Mouse (Mus musculus) myocyte (in vitro differentiated cells): Measurements from ENCODE around the gene Adamts10.

Experiments used
- E2F4 ChIP-seq: IDR thresholded peaks from one replicate; pipeline ENCODE4 v1.6.1; 2011; ENCODE audit warnings: mild to moderate bottlenecking, control low read depth, moderate library complexity; ENCODE audit not compliant: insufficient read depth
- MAX ChIP-seq: IDR thresholded peaks from one replicate; pipeline ENCODE4 v1.6.1; 2011; ENCODE audit warnings: low read depth, mild to moderate bottlenecking, control low read depth
- MYOD1 ChIP-seq, 3 experiments: IDR thresholded peaks; one replicate each; pipeline ENCODE4 v1.6.1; 2011; ENCODE audit warnings: control low read depth in 2 of 3, low read depth in 2 of 3, mild to moderate bottlenecking in 2 of 3, moderate library complexity in 1 of 3; ENCODE audit not compliant: insufficient read length in 2 of 3, control insufficient read depth in 1 of 3
- MYOG ChIP-seq, 3 experiments: IDR thresholded peaks; one replicate each; pipeline ENCODE4 v1.6.1; 2011; ENCODE audit warnings: control low read depth in 2 of 3, low read depth in 2 of 3, mild to moderate bottlenecking in 2 of 3; ENCODE audit not compliant: insufficient read length in 2 of 3, control insufficient read depth in 1 of 3, insufficient read depth in 1 of 3
- POLR2A ChIP-seq: IDR thresholded peaks from one replicate; pipeline ENCODE4 v1.6.1; 2011; ENCODE audit warnings: low read depth, mild to moderate bottlenecking, control low read depth, moderate library complexity; ENCODE audit not compliant: insufficient read length
- REST ChIP-seq: IDR thresholded peaks from one replicate; pipeline ENCODE4 v1.6.1; 2011; ENCODE audit warnings: mild to moderate bottlenecking, control low read depth, moderate library complexity; ENCODE audit not compliant: insufficient read depth, insufficient read length
- USF1 ChIP-seq: IDR thresholded peaks from one replicate; pipeline ENCODE4 v1.6.1; 2011; ENCODE audit warnings: low read depth, mild to moderate bottlenecking, control low read depth, moderate library complexity

- TF ChIP-seq MYOG (IDR thresholded peaks at IDR 0.05; ENCODE audit: control insufficient read depth in 1 of 3, insufficient read depth in 1 of 3, insufficient read length in 2 of 3, low read depth in 2 of 3) = no peak
- no peak for TF ChIP-seq MAX
- TF ChIP-seq MYOD1 (IDR thresholded peaks at IDR 0.05; ENCODE audit: control insufficient read depth in 1 of 3, insufficient read length in 2 of 3, low read depth in 2 of 3) = no peak
- no peak for TF ChIP-seq POLR2A
- no peak for TF ChIP-seq E2F4
- TF ChIP-seq REST = no peak
- no peak for TF ChIP-seq USF1
Measured at GRCm38 (mm10) chr17:33491371-33491770, 32.6 kb upstream of the Adamts10 start.
